8 mouse cellular contexts compared by ENCODE assay signal in the genomic region with DNA sequence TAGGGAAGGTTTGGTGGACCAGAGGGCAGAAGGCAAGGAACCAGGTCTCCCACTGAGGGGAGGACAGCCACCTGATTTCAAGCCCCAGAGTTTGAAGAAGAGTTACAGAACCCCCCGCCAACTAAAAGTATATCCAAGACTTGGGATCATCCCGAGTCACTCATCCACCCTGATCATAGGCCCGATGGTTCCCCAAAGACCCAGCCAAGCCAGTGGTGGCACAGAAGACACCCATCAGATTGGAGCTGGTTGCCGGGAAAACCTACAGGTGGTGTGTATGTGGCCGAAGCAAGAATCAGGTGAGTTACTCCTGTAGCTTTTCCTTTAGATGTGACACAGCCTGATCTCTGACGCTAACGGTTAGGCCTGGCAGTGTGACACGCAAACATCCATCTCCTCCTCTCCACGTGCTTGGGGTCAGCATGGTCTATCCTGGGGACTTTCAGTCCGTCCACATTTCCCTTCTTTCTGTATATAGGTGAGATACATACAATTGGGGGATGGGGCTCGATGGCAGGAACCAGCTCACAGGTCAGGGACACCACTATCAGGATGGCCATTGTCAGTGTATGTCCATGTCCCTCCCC. TPM values are rescaled to one million over a fixed set of nuclear protein-coding genes. Genes with fewer than 3 reads are reported as not detected.
DNase-seq lines count a peak whose midpoint lies in the region; ATAC-seq and TF ChIP-seq lines count a peak whose summit lies in the region.

No protein-coding gene starts in this region.

- peaks cover 17% of the 10 kb centered on the region for H3K4me1 ChIP-seq in embryonic facial prominence, embryonic 15.5 days
- H3K4me1 ChIP-seq in intestine, embryonic 14.5 days (replicated peaks; ENCODE audit: control insufficient read depth, insufficient read depth, low read length), result peaks cover 13% of the 10 kb centered on the region
- peaks cover 15% of the 10 kb centered on the region; the same call in 1 of the 2 replicates for H3K4me1 ChIP-seq in neural tube, embryonic 12.5 days

- H3K27ac ChIP-seq in left cerebral cortex, adult 2 months, result peak overlapping the region; percentile 32; the same call in 1 of the 2 replicates
- H3K27ac ChIP-seq in embryonic facial prominence, embryonic 15.5 days (replicated peaks), result 0 out of 2 replicates have a peak overlapping the region, but pooled peaks have one; percentile 1
- no peak overlapping the region for H3K27ac ChIP-seq in intestine, embryonic 14.5 days (ENCODE audit: low read depth)
- H3K27ac ChIP-seq in neural tube, embryonic 12.5 days, result no peak overlapping the region

- peak overlapping the region; percentile 48 for H3K4me3 ChIP-seq in left cerebral cortex, adult 2 months
- H3K4me3 ChIP-seq in embryonic facial prominence, embryonic 15.5 days (replicated peaks), result peak overlapping the region; percentile 40
- peak overlapping the region; percentile 33 for H3K4me3 ChIP-seq in intestine, embryonic 14.5 days (ENCODE audit: low read depth, low read length)
- H3K4me3 ChIP-seq in neural tube, embryonic 12.5 days, result no peak overlapping the region

- intact Hi-C loops in left cerebral cortex, adult 2 months (cut with DNase I), result no loop called here
- intact Hi-C loops in left cerebral cortex, postnatal 25 days (cut with DNase I), result no loop called here

- 64% methylated on average over 11 of the region's 11 CpGs for WGBS in embryonic facial prominence, embryonic 15.5 days
- 60% methylated on average over 11 of the region's 11 CpGs for WGBS in intestine, embryonic 14.5 days
- WGBS in neural tube, embryonic 12.5 days, result 78% methylated on average over 11 of the region's 11 CpGs

- H3K27me3 ChIP-seq in embryonic facial prominence, embryonic 15.5 days, result no peaks in the 10 kb centered on the region
- H3K27me3 ChIP-seq in intestine, embryonic 14.5 days (replicated peaks; ENCODE audit: control insufficient read depth, insufficient read depth, low read length), result no peaks in the 10 kb centered on the region
- H3K27me3 ChIP-seq in neural tube, embryonic 12.5 days (replicated peaks), result no peaks in the 10 kb centered on the region

- H3K36me3 ChIP-seq in embryonic facial prominence, embryonic 15.5 days, result peaks cover 37% of the 10 kb centered on the region
- H3K36me3 ChIP-seq in intestine, embryonic 14.5 days (ENCODE audit: control insufficient read depth, insufficient read depth, low read length), result peaks cover 47% of the 10 kb centered on the region
- peaks cover 46% of the 10 kb centered on the region for H3K36me3 ChIP-seq in neural tube, embryonic 12.5 days

- DNase-seq in left cerebral cortex, adult 2 months (ENCODE audit: extremely low spot score in 1 of 2, low spot score in 2 of 2), result no peak
- no peak for DNase-seq in left cerebral cortex, postnatal 25 days (ENCODE audit: low spot score in 2 of 2)
- no peak for DNase-seq in intestine, embryonic 14.5 days (ENCODE audit: low spot score)
- no peak for DNase-seq in retina, embryonic 14.5 days (ENCODE audit: low spot score)
- DNase-seq in spleen, postnatal 4 days (ENCODE audit: low spot score in 2 of 2), result no peak
- DNase-seq in layer of hippocampus, postnatal 25 days (ENCODE audit: extremely low spot score in 1 of 2, low spot score in 1 of 2), result no peak

- peak overlapping the region; percentile 61 for H3K4me2 ChIP-seq in embryonic facial prominence, embryonic 15.5 days (replicated peaks)
- H3K4me2 ChIP-seq in intestine, embryonic 14.5 days (ENCODE audit: low read length), result peak overlapping the region; percentile 59
- H3K4me2 ChIP-seq in neural tube, embryonic 12.5 days (replicated peaks), result peak overlapping the region; percentile 90

- no peak overlapping the region for H3K9ac ChIP-seq in embryonic facial prominence, embryonic 15.5 days
- peak overlapping the region; percentile 39; the same call in 1 of the 2 replicates for H3K9ac ChIP-seq in intestine, embryonic 14.5 days (ENCODE audit: low read length)
- H3K9ac ChIP-seq in neural tube, embryonic 12.5 days, result 0 out of 2 replicates have a peak overlapping the region, but pooled peaks have one; percentile 5

- no peaks in the 10 kb centered on the region for H3K9me3 ChIP-seq in embryonic facial prominence, embryonic 15.5 days (replicated peaks)
- no peaks in the 10 kb centered on the region for H3K9me3 ChIP-seq in intestine, embryonic 14.5 days (ENCODE audit: control insufficient read depth, low read length)
- no peaks in the 10 kb centered on the region for H3K9me3 ChIP-seq in neural tube, embryonic 12.5 days

- no peak for ATAC-seq in embryonic facial prominence, embryonic 15.5 days (ENCODE audit: insufficient number of reproducible peaks, low FRiP score, low TSS enrichment, low read depth)
- no peak for ATAC-seq in intestine, embryonic 14.5 days (replicated peaks; ENCODE audit: low FRiP score, low TSS enrichment, low read depth)
- no peak for ATAC-seq in neural tube, embryonic 12.5 days (ENCODE audit: low FRiP score, low read depth)

- TF ChIP-seq CTCF in left cerebral cortex, adult 2 months (IDR thresholded peaks at IDR 0.05), result no peak

RNA-seq across cellular contexts. Expression of a gene that starts 0.8 kb away (rescaled TPM):
- total RNA-seq in left cerebral cortex, adult 2 months (2021), result 10 to 100 TPM; 47.7 to 57.6 TPM
- total RNA-seq in left cerebral cortex, postnatal 25 days (2021), result 10 to 100 TPM; 46.5 to 48.8 TPM
- polyA plus RNA-seq in embryonic facial prominence, embryonic 15.5 days (2015; fragmentation: Nextera tagmentation; extraction: Ambion mirVana), result 30.7 and 32.7 TPM in 2 replicates
- 41.2 and 47.9 TPM in 2 replicates for polyA plus RNA-seq in intestine, embryonic 14.5 days (2014; fragmentation: Nextera tagmentation; extraction: Ambion mirVana)
- polyA plus RNA-seq in neural tube, embryonic 12.5 days (2016; fragmentation: Nextera tagmentation; extraction: Ambion mirVana), result 17.8 and 25.6 TPM in 2 replicates
- total RNA-seq in layer of hippocampus, postnatal 25 days (2021), result 10 to 100 TPM; 47.0 to 55.1 TPM

RNA-seq across cellular contexts. Expression of a gene that starts 13.9 kb away (rescaled TPM):
- 10 to 100 TPM; 36.2 to 39.6 TPM for total RNA-seq in left cerebral cortex, adult 2 months (2021)
- total RNA-seq in left cerebral cortex, postnatal 25 days (2021), result 10 to 100 TPM; 30.1 to 30.3 TPM
- 12.0 and 12.6 TPM in 2 replicates for polyA plus RNA-seq in embryonic facial prominence, embryonic 15.5 days (2015; fragmentation: Nextera tagmentation; extraction: Ambion mirVana)
- 19.2 and 19.7 TPM in 2 replicates for polyA plus RNA-seq in intestine, embryonic 14.5 days (2014; fragmentation: Nextera tagmentation; extraction: Ambion mirVana)
- 19.9 and 21.1 TPM in 2 replicates for polyA plus RNA-seq in neural tube, embryonic 12.5 days (2016; fragmentation: Nextera tagmentation; extraction: Ambion mirVana)
- 10 to 100 TPM; 19.7 to 27.9 TPM for total RNA-seq in layer of hippocampus, postnatal 25 days (2021)

RNA-seq across cellular contexts. Expression of a gene that starts 16.8 kb away (rescaled TPM):
- total RNA-seq in left cerebral cortex, adult 2 months (2021), result 100 to 1,000 TPM; 113 to 123 TPM
- total RNA-seq in left cerebral cortex, postnatal 25 days (2021), result 100 to 1,000 TPM; 119 to 124 TPM
- polyA plus RNA-seq in embryonic facial prominence, embryonic 15.5 days (2015; fragmentation: Nextera tagmentation; extraction: Ambion mirVana), result 440 and 475 TPM in 2 replicates
- 473 and 491 TPM in 2 replicates for polyA plus RNA-seq in intestine, embryonic 14.5 days (2014; fragmentation: Nextera tagmentation; extraction: Ambion mirVana)
- 453 and 497 TPM in 2 replicates for polyA plus RNA-seq in neural tube, embryonic 12.5 days (2016; fragmentation: Nextera tagmentation; extraction: Ambion mirVana)
- total RNA-seq in layer of hippocampus, postnatal 25 days (2021), result 100 to 1,000 TPM; 125 to 144 TPM

RNA-seq across cellular contexts. Expression of a gene that starts 23.2 kb away (rescaled TPM):
- 100 to 1,000 TPM; 143 to 147 TPM for total RNA-seq in left cerebral cortex, adult 2 months (2021)
- 100 to 1,000 TPM; 105 to 121 TPM for total RNA-seq in left cerebral cortex, postnatal 25 days (2021)
- 2.6 and 3.2 TPM in 2 replicates for polyA plus RNA-seq in embryonic facial prominence, embryonic 15.5 days (2015; fragmentation: Nextera tagmentation; extraction: Ambion mirVana)
- 4.6 and 4.8 TPM in 2 replicates for polyA plus RNA-seq in intestine, embryonic 14.5 days (2014; fragmentation: Nextera tagmentation; extraction: Ambion mirVana)
- 3.0 and 4.0 TPM in 2 replicates for polyA plus RNA-seq in neural tube, embryonic 12.5 days (2016; fragmentation: Nextera tagmentation; extraction: Ambion mirVana)
- total RNA-seq in layer of hippocampus, postnatal 25 days (2021), result 100 to 1,000 TPM in 1 of 2 experiments, 10 to 100 TPM in 1; 88.5 to 105 TPM

RNA-seq across cellular contexts. Expression of a gene that starts 56.9 kb away (rescaled TPM):
- total RNA-seq in left cerebral cortex, adult 2 months (2021), result 100 to 1,000 TPM in 1 of 2 experiments, 10 to 100 TPM in 1; 99.9 to 107 TPM
- total RNA-seq in left cerebral cortex, postnatal 25 days (2021), result 10 to 100 TPM; 77.4 to 92.2 TPM
- polyA plus RNA-seq in embryonic facial prominence, embryonic 15.5 days (2015; fragmentation: Nextera tagmentation; extraction: Ambion mirVana), result 3.7 and 4.3 TPM in 2 replicates
- polyA plus RNA-seq in intestine, embryonic 14.5 days (2014; fragmentation: Nextera tagmentation; extraction: Ambion mirVana), result 3.1 and 3.6 TPM in 2 replicates
- polyA plus RNA-seq in neural tube, embryonic 12.5 days (2016; fragmentation: Nextera tagmentation; extraction: Ambion mirVana), result 13.6 and 15.1 TPM in 2 replicates
- total RNA-seq in layer of hippocampus, postnatal 25 days (2021), result 10 to 100 TPM; 28.8 to 34.3 TPM

Comparison
In these comparisons a context has a peak if more than half of its experiments do, and no peak if none do; other contexts are left out.
1. H3K27ac ChIP-seq: peak in left cerebral cortex, adult 2 months (single experiment) and embryonic facial prominence, embryonic 15.5 days (single experiment); none in intestine, embryonic 14.5 days (single experiment) and neural tube, embryonic 12.5 days (single experiment).
2. Peak in every context shown above with its lines, with median percentiles within 50 percentile points of each other: H3K4me2 ChIP-seq.